Mouse (Mus musculus): Measurements from ENCODE around the gene Gpr83.
"Not testable (repeated sequence)": the region's sequence is repeated elsewhere in the genome, so short reads cannot be mapped to it uniquely, and the experiment has no call there.

Gene Gpr83

GRCm38 (mm10) chr9:14870377-14870776, 10.4 kb downstream of the Gpr83 start:
- no peak for DNase-seq (ENCODE audit: low read depth, low spot score)

- no peak for DNase-seq (ENCODE audit: low read depth, low spot score)
Measured at GRCm38 (mm10) chr9:14870802-14871201, 10.8 kb downstream of the Gpr83 start.

- no peak for DNase-seq (ENCODE audit: low read depth, low spot score)
Measured at GRCm38 (mm10) chr9:14871536-14871935, 11.5 kb downstream of the Gpr83 start.

- DNase-seq (ENCODE audit: low read depth, low spot score): no peak
Measured at GRCm38 (mm10) chr9:14872181-14872930, 12.3 kb downstream of the Gpr83 start.

GRCm38 (mm10) chr9:14875743-14876507, 15.9 kb downstream of the Gpr83 start:
- DNase-seq (ENCODE audit: low read depth, low spot score): no peak

GRCm38 (mm10) chr9:14876566-14876965, 16.6 kb downstream of the Gpr83 start:
- DNase-seq (ENCODE audit: low read depth, low spot score): not testable (repeated sequence)

GRCm38 (mm10) chr9:14884641-14885040, 24.6 kb downstream of the Gpr83 start:
- DNase-seq (ENCODE audit: low read depth, low spot score): no peak

- no peak for DNase-seq (ENCODE audit: low read depth, low spot score)
Measured at GRCm38 (mm10) chr9:14885151-14885550, 25.1 kb downstream of the Gpr83 start.

GRCm38 (mm10) chr9:14885954-14886353, 25.9 kb downstream of the Gpr83 start:
- no peak for DNase-seq (ENCODE audit: low read depth, low spot score)

GRCm38 (mm10) chr9:14887787-14888382, 27.9 kb downstream of the Gpr83 start:
- DNase-seq (ENCODE audit: low read depth, low spot score): no peak

GRCm38 (mm10) chr9:14888671-14889070, 28.7 kb downstream of the Gpr83 start:
- DNase-seq (ENCODE audit: low read depth, low spot score): no peak

- no peak for DNase-seq (ENCODE audit: low read depth, low spot score)
Measured at GRCm38 (mm10) chr9:14890699-14891098, 30.7 kb downstream of the Gpr83 start.

- DNase-seq (ENCODE audit: low read depth, low spot score): no peak
Measured at GRCm38 (mm10) chr9:14891891-14892290, 31.9 kb downstream of the Gpr83 start.

GRCm38 (mm10) chr9:14893388-14893787, 33.4 kb downstream of the Gpr83 start:
- DNase-seq (ENCODE audit: low read depth, low spot score): no peak

- DNase-seq (ENCODE audit: low read depth, low spot score): no peak
Measured at GRCm38 (mm10) chr9:14894628-14895027, 34.6 kb downstream of the Gpr83 start.

- DNase-seq (ENCODE audit: low read depth, low spot score): no peak
Measured at GRCm38 (mm10) chr9:14895237-14895835, 35.3 kb downstream of the Gpr83 start.

GRCm38 (mm10) chr9:14897102-14897501, 37.1 kb downstream of the Gpr83 start:
- DNase-seq (ENCODE audit: low read depth, low spot score): no peak

GRCm38 (mm10) chr9:14901757-14902156, 41.7 kb downstream of the Gpr83 start:
- DNase-seq (ENCODE audit: low read depth, low spot score): no peak

- DNase-seq (ENCODE audit: low read depth, low spot score): no peak
Measured at GRCm38 (mm10) chr9:14902416-14902815, 42.4 kb downstream of the Gpr83 start.

GRCm38 (mm10) chr9:14903006-14903405, 43.0 kb downstream of the Gpr83 start:
- no peak for DNase-seq (ENCODE audit: low read depth, low spot score)

GRCm38 (mm10) chr9:14903581-14904378, 43.8 kb downstream of the Gpr83 start, which contains the start of gene Izumo1r:
Gene Izumo1r, minus strand, starts transcription at chr9:14903949.
- no peak for DNase-seq (ENCODE audit: low read depth, low spot score)

Measured in embryo, embryonic 11.5 days (tissue).